Mouse (Mus musculus): ENCODE measurements at regions not wholly inside any gene's neighbourhood (a gene's known extent, or its start where the extent isn't known, plus 50 kb on each side); places are given as distances from the start of the nearest gene placed in this dataset.

DNA sequence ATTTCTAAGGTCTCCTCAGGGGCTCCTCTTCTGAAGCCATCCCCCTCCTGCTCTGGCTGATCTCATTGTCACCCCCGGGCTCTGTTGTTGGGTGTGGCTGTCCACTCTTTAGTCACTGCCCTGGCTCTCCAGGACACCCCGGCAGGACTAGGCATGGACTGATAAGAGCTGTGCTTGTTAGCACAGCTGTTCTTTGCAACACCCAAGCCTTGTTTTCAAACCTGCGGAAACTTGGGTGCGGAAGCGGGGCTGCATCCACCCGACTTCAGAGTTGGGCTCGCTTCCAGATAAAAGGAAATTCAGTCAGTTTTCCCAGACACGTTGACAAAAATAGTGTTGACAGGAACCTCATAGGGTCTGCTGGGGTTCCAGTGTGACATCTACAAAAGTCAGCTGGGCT lies 53.6 kb upstream of the Podxl start:
- H3K27ac ChIP-seq (replicated peaks): no peak overlapping the region
- H3K4me2 ChIP-seq: no peak overlapping the region
- no peaks in the 10 kb centered on the region for H3K27me3 ChIP-seq
- H3K4me3 ChIP-seq: no peak overlapping the region
- no peaks in the 10 kb centered on the region for H3K9me3 ChIP-seq
- no peak overlapping the region for H3K9ac ChIP-seq
- no peaks in the 10 kb centered on the region for H3K36me3 ChIP-seq
- 85% methylated on average over 8 of the region's 8 CpGs for WGBS
- ATAC-seq (ENCODE audit: low FRiP score, low read depth): no peak
- no peaks in the 10 kb centered on the region for H3K4me1 ChIP-seq (replicated peaks)

DNA sequence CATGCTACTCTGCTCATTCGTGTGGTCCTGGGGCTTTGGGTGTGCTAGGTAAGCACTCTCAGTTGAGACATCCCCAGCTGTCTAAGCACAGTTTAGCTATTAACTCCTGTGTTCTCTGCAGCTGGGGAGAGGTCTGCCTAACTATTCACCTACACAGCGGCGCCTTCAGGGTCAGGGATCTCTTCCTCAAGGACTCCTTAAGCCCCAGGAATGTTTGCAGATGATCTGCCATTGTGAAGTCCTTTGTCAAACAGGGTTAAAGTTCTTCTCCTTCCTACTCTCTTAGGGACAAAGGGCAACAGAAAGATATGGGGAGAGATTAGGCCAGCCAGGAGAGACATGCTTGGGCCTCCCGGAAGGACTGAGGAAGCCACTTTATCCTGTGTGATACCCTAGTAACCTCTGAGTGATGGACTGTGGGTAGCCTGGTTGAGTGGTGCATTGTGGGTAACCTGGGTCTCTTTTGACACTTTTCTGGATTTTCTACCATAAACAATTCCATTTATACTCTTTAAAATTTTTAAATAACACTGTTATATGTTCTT lies 51.7 kb upstream of the Podxl start:
- no peaks in the 10 kb centered on the region for H3K9me3 ChIP-seq
- H3K36me3 ChIP-seq: no peaks in the 10 kb centered on the region
- no peak overlapping the region for H3K27ac ChIP-seq (replicated peaks)
- H3K9ac ChIP-seq: no peak overlapping the region
- H3K4me3 ChIP-seq: no peak overlapping the region
- H3K27me3 ChIP-seq: no peaks in the 10 kb centered on the region
- WGBS: 88% methylated on average over 4 of the region's 4 CpGs
- ATAC-seq (ENCODE audit: low FRiP score, low read depth): no peak
- H3K4me2 ChIP-seq: no peak overlapping the region
- H3K4me1 ChIP-seq (replicated peaks): no peaks in the 10 kb centered on the region

DNA sequence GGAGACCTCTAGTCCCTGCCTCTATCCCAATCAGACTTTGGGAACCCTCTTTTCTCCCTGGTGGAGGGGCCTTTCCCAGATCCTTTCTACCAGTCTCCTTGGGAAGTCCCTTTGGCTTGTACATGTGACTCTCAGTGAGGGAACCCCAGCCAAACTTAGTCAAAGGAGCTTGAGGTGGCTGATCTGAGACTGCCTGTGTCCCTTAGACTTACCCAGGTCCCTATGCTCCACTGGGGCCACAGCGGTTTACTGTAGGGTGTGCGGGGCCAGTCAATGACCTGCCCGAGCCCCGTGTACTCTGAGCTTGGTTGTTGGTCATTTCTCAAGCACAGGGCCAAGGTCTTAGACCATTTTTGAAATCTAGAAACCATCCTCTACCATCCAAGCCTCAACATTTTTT lies 50.8 kb upstream of the Podxl start:
- no peaks in the 10 kb centered on the region for H3K27me3 ChIP-seq
- H3K4me3 ChIP-seq: no peak overlapping the region
- H3K9me3 ChIP-seq: no peaks in the 10 kb centered on the region
- H3K27ac ChIP-seq (replicated peaks): no peak overlapping the region
- 95% methylated on average over 4 of the region's 4 CpGs for WGBS
- H3K4me1 ChIP-seq (replicated peaks): no peaks in the 10 kb centered on the region
- no peak overlapping the region for H3K4me2 ChIP-seq
- no peak for ATAC-seq (ENCODE audit: low FRiP score, low read depth)
- H3K9ac ChIP-seq: no peak overlapping the region
- no peaks in the 10 kb centered on the region for H3K36me3 ChIP-seq

DNA sequence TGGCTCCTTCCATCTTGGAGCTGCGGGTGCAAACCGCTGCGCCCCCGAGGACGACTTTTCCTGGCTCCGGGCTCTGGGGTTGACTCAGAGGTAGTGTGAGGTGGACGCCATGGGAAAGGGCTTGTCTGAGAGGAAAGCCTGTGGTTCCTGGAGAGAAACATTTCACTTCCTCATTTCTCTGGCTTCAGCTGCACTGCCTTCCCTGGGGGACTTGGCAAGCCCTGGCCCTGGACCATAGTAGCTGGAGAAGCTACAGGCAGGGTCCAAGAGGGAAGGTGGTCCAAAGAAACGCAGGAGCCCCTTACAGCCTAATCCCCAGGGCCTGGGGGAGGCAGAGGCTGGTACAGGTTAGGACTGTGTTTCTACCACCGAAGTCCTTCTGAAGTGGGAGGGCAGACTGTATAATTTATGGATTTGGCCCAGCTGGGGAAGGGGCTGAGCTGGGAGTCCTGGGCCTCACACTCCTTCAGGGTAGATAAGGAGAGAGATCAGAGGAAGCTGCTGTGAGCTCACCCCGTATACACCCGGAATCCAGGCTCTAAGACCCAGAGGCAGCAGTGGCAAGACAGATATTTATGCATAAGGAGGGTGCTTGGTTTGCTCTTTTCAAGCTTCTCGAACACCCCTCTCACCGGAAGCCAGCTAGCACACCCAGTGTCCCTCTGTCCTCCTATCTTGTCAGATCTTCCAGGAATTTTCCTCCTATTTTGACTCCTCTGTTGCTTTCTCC lies 50.0 kb upstream of the Podxl start:
- Histone ChIP-seq H3K36me3 (no peaks in the 10 kb centered on the region), H3K4me2 (no peak overlapping the region), H3K27ac (replicated peaks) (0 out of 2 replicates have a peak overlapping the region, but pooled peaks have one; percentile 15), H3K4me1 (replicated peaks) (no peaks in the 10 kb centered on the region), H3K9me3 (no peaks in the 10 kb centered on the region), H3K27me3 (no peaks in the 10 kb centered on the region), H3K9ac (no peak overlapping the region), H3K4me3 (no peak overlapping the region)
- no peak for ATAC-seq (ENCODE audit: low FRiP score, low read depth)
- 75% methylated on average over 13 of the region's 13 CpGs for WGBS

All from hindbrain, embryonic 15.5 days (tissue).